In the genomic region with DNA sequence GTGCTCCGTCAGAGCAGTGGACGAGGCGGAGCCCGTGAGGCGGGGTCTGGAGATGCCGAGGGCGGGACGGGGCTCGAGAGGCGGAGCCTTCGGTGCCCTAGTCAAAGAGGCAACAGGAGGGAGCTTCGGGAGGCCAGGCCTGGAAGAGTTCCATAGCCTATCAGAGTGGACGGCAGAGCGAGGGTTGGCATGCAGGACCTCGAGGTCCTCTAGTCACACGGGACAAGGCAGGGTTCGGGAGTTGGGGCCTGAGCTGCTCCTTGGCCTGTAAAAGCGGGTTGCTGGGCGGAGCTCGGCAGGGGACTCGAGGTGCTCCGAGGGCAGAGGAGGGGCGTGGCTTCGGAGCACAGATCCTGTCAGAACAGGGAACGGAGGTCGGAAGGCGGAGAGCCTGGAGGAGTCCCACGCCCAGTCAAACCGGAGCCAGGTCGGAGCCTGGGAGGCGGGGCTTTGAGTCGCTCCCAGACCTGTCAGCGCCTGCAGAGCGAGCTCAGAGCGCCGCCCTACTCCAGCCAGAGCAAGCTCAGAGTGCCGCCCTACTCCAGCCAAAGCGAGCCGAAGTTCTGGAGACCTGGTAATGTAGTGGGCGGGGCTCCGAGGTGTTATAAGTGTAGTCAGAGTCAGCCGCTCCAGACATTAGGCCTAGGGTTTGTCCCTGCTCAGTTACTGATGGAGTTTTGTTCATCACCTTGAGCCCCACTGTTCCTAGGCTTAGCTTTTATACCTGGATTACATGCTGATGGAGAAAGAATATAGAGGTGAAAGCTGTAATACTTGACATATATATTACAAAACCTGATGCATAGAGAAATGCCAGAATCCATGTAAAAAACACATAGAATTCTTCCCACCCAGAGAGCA, we compare ENCODE assay signal across 8 mouse cellular contexts. TPM values are rescaled to one million over a fixed set of nuclear protein-coding genes. Genes with fewer than 3 reads are reported as not detected.
DNase-seq lines count a peak whose midpoint lies in the region; ATAC-seq lines count a peak whose summit lies in the region.

A gene (minus strand): TSS at position 27 of the 861 bp plus-strand sequence.

- no peaks in the 10 kb centered on the region for H3K36me3 ChIP-seq in heart, embryonic 13.5 days
- H3K36me3 ChIP-seq in liver, embryonic 12.5 days = no peaks in the 10 kb centered on the region
- no peaks in the 10 kb centered on the region for H3K36me3 ChIP-seq in stomach, embryonic 15.5 days

- no peaks in the 10 kb centered on the region for H3K27me3 ChIP-seq in heart, embryonic 13.5 days (replicated peaks)
- peaks cover 21% of the 10 kb centered on the region for H3K27me3 ChIP-seq in liver, embryonic 12.5 days (replicated peaks)
- no peaks in the 10 kb centered on the region for H3K27me3 ChIP-seq in stomach, embryonic 15.5 days (replicated peaks)

- peak; percentile 97 for DNase-seq in CD4-positive, CD25-positive, alpha-beta regulatory T cell, adult 2 months (ENCODE audit: low read depth, low spot score)
- DNase-seq in fat pad, adult 2 months (ENCODE audit: extremely low read depth, low read depth, low spot score) = peak; percentile 83
- peak; percentile 98 for DNase-seq in kidney, postnatal 10 days
- DNase-seq in natural killer cell, adult 2 months (ENCODE audit: low spot score in 2 of 2) = peak; percentile 81 to 85

- no peaks in the 10 kb centered on the region for H3K4me1 ChIP-seq in brown adipose tissue, adult 24 weeks (ENCODE audit: control insufficient read depth, insufficient read depth, insufficient read length, low read length)
- peaks cover 15% of the 10 kb centered on the region for H3K4me1 ChIP-seq in heart, embryonic 13.5 days
- peaks cover 16% of the 10 kb centered on the region for H3K4me1 ChIP-seq in liver, embryonic 12.5 days
- H3K4me1 ChIP-seq in stomach, embryonic 15.5 days = no peaks in the 10 kb centered on the region

- H3K9me3 ChIP-seq in heart, embryonic 13.5 days = no peaks in the 10 kb centered on the region
- no peaks in the 10 kb centered on the region for H3K9me3 ChIP-seq in liver, embryonic 12.5 days (replicated peaks)
- H3K9me3 ChIP-seq in stomach, embryonic 15.5 days = no peaks in the 10 kb centered on the region

- ATAC-seq in heart, embryonic 13.5 days (ENCODE audit: extremely low read depth, insufficient number of reproducible peaks, low FRiP score, low TSS enrichment) = peak; percentile 97
- ATAC-seq in liver, embryonic 12.5 days = peak; percentile 97
- ATAC-seq in stomach, embryonic 15.5 days (ENCODE audit: insufficient read depth, low FRiP score, low read depth) = peak; percentile 98

- WGBS in heart, embryonic 13.5 days = under 1% methylated on average over 42 of the region's 42 CpGs
- WGBS in liver, embryonic 12.5 days (ENCODE audit: insufficient replicate concordance) = under 1% methylated on average over 42 of the region's 42 CpGs
- under 1% methylated on average over 42 of the region's 42 CpGs for WGBS in stomach, embryonic 15.5 days

- peak within 1 kb of the TSS; percentile 92 for H3K4me2 ChIP-seq in heart, embryonic 13.5 days
- peak within 1 kb of the TSS; percentile 97 for H3K4me2 ChIP-seq in liver, embryonic 12.5 days
- peak within 1 kb of the TSS; percentile 91 for H3K4me2 ChIP-seq in stomach, embryonic 15.5 days

- peak within 1 kb of the TSS; percentile 89 for H3K9ac ChIP-seq in heart, embryonic 13.5 days
- peak within 1 kb of the TSS; percentile 69 for H3K9ac ChIP-seq in liver, embryonic 12.5 days
- peak within 1 kb of the TSS; percentile 54 for H3K9ac ChIP-seq in stomach, embryonic 15.5 days

- peak within 1 kb of the TSS; percentile 32 for H3K27ac ChIP-seq in brown adipose tissue, adult 24 weeks (replicated peaks; ENCODE audit: low read depth, low read length)
- H3K27ac ChIP-seq in heart, embryonic 13.5 days (replicated peaks) = peak within 1 kb of the TSS; percentile 96
- peak within 1 kb of the TSS; percentile 80 for H3K27ac ChIP-seq in liver, embryonic 12.5 days
- peak within 1 kb of the TSS; percentile 95 for H3K27ac ChIP-seq in stomach, embryonic 15.5 days

- peak within 1 kb of the TSS; percentile 75 for H3K4me3 ChIP-seq in brown adipose tissue, adult 24 weeks (ENCODE audit: insufficient read depth, low read depth, low read length)
- H3K4me3 ChIP-seq in heart, embryonic 13.5 days = peak within 1 kb of the TSS; percentile 82
- H3K4me3 ChIP-seq in liver, embryonic 12.5 days = peak within 1 kb of the TSS; percentile 63
- peak within 1 kb of the TSS; percentile 73 for H3K4me3 ChIP-seq in stomach, embryonic 15.5 days (replicated peaks)

RNA-seq across cellular contexts. Expression of the gene that starts here (rescaled TPM):
- polyA plus RNA-seq in brown adipose tissue, adult 24 weeks (2012; ENCODE audit: insufficient read depth, insufficient read length, missing spikeins) = 9.2 and 11.9 TPM in 2 replicates
- 6.5 and 7.5 TPM in 2 replicates for polyA plus RNA-seq in heart, embryonic 13.5 days (2015; fragmentation: Nextera tagmentation; extraction: Ambion mirVana)
- polyA plus RNA-seq in liver, embryonic 12.5 days (2016; fragmentation: Nextera tagmentation; extraction: Ambion mirVana) = 1.4 and 2.4 TPM in 2 replicates
- 8.4 and 9.1 TPM in 2 replicates for polyA plus RNA-seq in stomach, embryonic 15.5 days (2015; fragmentation: Nextera tagmentation; extraction: Ambion mirVana)

Comparison
In these comparisons a context has a peak if more than half of its experiments do, and no peak if none do; other contexts are left out.
1. Peak in every context shown above with its lines: DNase-seq, ATAC-seq, H3K4me3 ChIP-seq and H3K27ac ChIP-seq.
2. H3K27ac ChIP-seq: peak in every context shown above with its lines; median percentile 96 in heart, embryonic 13.5 days; 95 in stomach, embryonic 15.5 days; 80 in liver, embryonic 12.5 days; 32 in brown adipose tissue, adult 24 weeks.